Mouse (Mus musculus) liver, embryonic 15.5 days (tissue): ENCODE data around the gene Pum3. TPM values are rescaled to one million over a fixed set of nuclear protein-coding genes. Genes with fewer than 3 reads are reported as not detected.

Experiments used
- ATAC-seq: fragments of 200-750 bp; cut with Nextera tagmentation; 2 replicates; pipeline ENCODE4 v1.8.0; 2017; ENCODE audit warnings: moderate number of reproducible peaks, mild to moderate bottlenecking, moderate library complexity; ENCODE audit not compliant: insufficient read depth
- H3K27ac ChIP-seq: fragments of 300-500 bp; sonication (generic); replicated peaks from 2 replicates; pipeline ENCODE4 v1.5.1; 2015; ENCODE audit warnings: mild to moderate bottlenecking, inconsistent platforms
- H3K27me3 ChIP-seq: fragments of 300-500 bp; sonication (generic); 2 replicates; pipeline ENCODE4 v1.6.1; 2015; ENCODE audit warnings: mild to moderate bottlenecking, inconsistent platforms
- H3K36me3 ChIP-seq: fragments of 300-500 bp; sonication (generic); replicated peaks from 2 replicates; pipeline ENCODE4 v1.6.1; 2015; ENCODE audit warnings: moderate library complexity, mild to moderate bottlenecking, inconsistent platforms
- H3K4me1 ChIP-seq: fragments of 300-500 bp; sonication (generic); replicated peaks from 2 replicates; pipeline ENCODE4 v1.6.1; 2015; ENCODE audit warnings: inconsistent platforms
- H3K4me2 ChIP-seq: fragments of 300-500 bp; sonication (generic); 2 replicates; pipeline ENCODE4 v1.6.1; 2015; ENCODE audit warnings: moderate library complexity, mild to moderate bottlenecking, inconsistent platforms
- H3K4me3 ChIP-seq: fragments of 300-500 bp; sonication (generic); replicated peaks from 2 replicates; pipeline ENCODE4 v1.5.1; 2015; ENCODE audit warnings: mild to moderate bottlenecking, inconsistent platforms
- H3K9ac ChIP-seq: fragments of 300-500 bp; sonication (generic); 2 replicates; pipeline ENCODE4 v1.6.1; 2015; ENCODE audit warnings: moderate library complexity, mild to moderate bottlenecking, inconsistent platforms
- H3K9me3 ChIP-seq: fragments of 300-500 bp; sonication (generic); replicated peaks from 2 replicates; pipeline ENCODE4 v1.6.1; 2016; ENCODE audit warnings: inconsistent platforms
- WGBS: fragments of 180-500 bp; shearing (Covaris S2); methylation state at CpG from one replicate; pipeline ENCODE4 v1.1.7; 2015; ENCODE audit warnings: mixed read lengths; ENCODE audit not compliant: insufficient replicate concordance; 5-methylcytosine and 5-hydroxymethylcytosine counted together
- polyA plus RNA-seq: library from polyadenylated mRNA; unstranded; fragments of >200 nt; fragmentation: Nextera tagmentation; extraction: Ambion mirVana; gene quantifications from 2 replicates; pipeline ENCODE4 v1.2.1, GENCODE M21; 2015

The Pum3 gene
- polyA plus RNA-seq, 1 experiment from 2014 or later: 32.2 TPM

DNA sequence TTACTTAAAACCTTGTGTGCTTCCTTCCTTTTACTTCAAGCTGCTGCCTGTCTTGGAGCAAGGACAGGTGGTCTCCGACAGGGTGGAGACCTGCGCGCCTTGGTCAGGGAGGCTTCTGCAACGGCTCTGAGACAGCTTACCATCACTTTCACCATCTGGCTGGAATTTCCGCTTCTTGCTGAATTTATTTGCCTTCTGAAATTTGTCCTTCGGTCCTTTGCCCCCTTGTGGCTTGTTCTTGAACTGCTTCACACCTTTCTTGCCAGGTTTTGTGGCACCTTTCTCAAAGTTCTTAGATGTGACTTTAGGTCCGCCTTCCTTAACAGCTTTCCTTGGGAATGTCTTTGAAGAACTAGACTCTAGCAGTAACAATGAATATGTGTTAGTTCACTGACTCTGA lies 4.0 kb downstream of the Pum3 start:
- no peak overlapping the region for H3K4me3 ChIP-seq
- H3K36me3 ChIP-seq: peaks cover 51% of the 10 kb centered on the region
- no peak overlapping the region for H3K4me2 ChIP-seq
- no peak overlapping the region for H3K9ac ChIP-seq
- H3K27ac ChIP-seq: no peak overlapping the region
- WGBS: 76% methylated on average over 7 of the region's 7 CpGs
- no peak for ATAC-seq
- peaks cover 23% of the 10 kb centered on the region for H3K4me1 ChIP-seq
- H3K9me3 ChIP-seq: no peaks in the 10 kb centered on the region
- no peaks in the 10 kb centered on the region for H3K27me3 ChIP-seq

DNA sequence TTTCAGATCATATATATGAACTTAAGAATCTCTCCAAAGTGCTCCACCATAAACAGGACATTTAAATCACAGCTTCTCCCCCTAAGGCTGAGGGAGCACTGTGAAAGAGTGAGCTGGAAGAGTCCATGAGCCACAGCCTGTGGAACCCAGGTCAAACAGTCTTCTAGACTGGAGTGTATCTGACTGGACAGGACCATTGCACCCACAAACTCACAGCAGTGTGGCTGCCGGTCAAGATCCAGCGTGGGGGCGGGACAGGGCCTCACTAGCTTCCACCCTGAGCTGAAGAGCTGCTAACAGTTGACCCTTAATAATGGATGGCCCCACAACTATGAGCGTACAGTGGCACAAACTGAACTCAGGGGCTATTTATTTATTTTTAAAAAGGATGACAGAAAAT lies 12.2 kb downstream of the Pum3 start:
- Histone ChIP-seq H3K4me1 (no peaks in the 10 kb centered on the region), H3K9me3 (no peaks in the 10 kb centered on the region), H3K9ac (no peak overlapping the region), H3K36me3 (peaks cover 80% of the 10 kb centered on the region), H3K27ac (no peak overlapping the region), H3K4me2 (no peak overlapping the region), H3K4me3 (no peak overlapping the region), H3K27me3 (no peaks in the 10 kb centered on the region)
- WGBS: 81% methylated on average over 4 of the region's 4 CpGs
- no peak for ATAC-seq

DNA sequence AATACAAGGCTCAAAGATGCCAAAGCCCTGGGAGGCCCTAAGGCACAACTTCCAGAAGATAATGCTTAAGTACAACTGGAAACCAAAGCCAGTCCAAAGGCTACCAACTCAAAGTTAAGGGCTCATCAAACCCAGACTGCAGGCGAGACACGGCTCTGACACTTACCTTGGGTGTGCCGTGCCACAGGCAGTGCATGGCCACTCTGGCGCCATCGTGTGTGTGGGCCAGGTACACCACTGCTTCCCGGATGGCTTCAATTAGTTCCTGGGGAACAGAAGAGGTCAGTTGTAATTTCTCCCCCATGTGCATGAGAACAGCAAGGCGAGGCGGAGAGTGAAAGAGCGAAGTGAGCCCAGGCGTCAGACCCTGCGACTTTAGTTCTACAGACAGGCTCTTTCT lies 13.1 kb downstream of the Pum3 start:
- Histone ChIP-seq H3K9me3 (no peaks in the 10 kb centered on the region), H3K27ac (no peak overlapping the region), H3K4me1 (no peaks in the 10 kb centered on the region), H3K27me3 (no peaks in the 10 kb centered on the region), H3K4me2 (no peak overlapping the region), H3K4me3 (no peak overlapping the region), H3K9ac (no peak overlapping the region), H3K36me3 (peaks cover 80% of the 10 kb centered on the region)
- 69% methylated on average over 11 of the region's 11 CpGs for WGBS
- ATAC-seq: no peak

DNA sequence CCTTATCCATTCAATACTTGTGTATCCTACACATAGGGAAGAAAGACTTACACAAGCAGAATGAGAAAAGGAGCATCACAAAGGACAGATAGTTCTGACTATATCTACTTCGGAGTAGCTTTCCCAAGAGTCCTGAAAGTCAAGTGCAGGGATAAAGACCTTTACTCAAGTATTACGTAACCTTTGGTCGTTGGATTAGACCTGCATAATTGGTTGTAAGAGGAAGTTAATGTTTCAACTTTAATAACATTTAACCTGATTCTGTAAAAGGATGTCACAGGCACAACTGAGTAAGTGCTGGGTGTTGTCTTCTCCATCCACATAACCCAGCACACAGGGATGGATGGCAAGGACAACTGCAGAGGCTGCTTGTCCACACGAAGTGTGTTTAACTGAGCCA lies 18.3 kb downstream of the Pum3 start:
- Histone ChIP-seq H3K27me3 (no peaks in the 10 kb centered on the region), H3K9me3 (no peaks in the 10 kb centered on the region), H3K4me2 (no peak overlapping the region), H3K4me1 (no peaks in the 10 kb centered on the region), H3K36me3 (peaks cover 63% of the 10 kb centered on the region), H3K9ac (no peak overlapping the region), H3K4me3 (no peak overlapping the region), H3K27ac (no peak overlapping the region)
- 63% methylated on average over 4 of the region's 4 CpGs for WGBS
- ATAC-seq: no peak

DNA sequence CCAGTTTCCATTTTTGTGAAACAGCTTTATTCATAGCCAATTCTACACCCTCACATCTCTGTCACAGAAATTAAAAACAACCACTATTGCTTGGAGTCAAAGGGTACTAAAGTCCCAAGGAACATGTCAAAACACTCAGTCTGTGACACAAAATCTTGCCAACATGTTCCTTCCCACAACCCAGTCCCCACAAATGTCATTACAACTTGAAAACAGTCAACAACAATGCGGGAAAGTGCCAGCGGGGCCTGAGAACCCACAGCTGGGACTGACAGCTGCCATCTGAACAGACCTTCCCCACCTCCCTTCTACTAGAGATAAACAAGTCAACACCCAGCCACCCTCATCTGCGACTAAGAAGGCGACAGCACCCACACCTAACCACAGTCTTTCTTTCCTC lies 18.9 kb downstream of the Pum3 start:
- no peak for ATAC-seq
- Histone ChIP-seq H3K36me3 (peaks cover 57% of the 10 kb centered on the region), H3K27ac (no peak overlapping the region), H3K4me3 (no peak overlapping the region), H3K9ac (no peak overlapping the region), H3K27me3 (no peaks in the 10 kb centered on the region), H3K4me1 (no peaks in the 10 kb centered on the region), H3K4me2 (no peak overlapping the region), H3K9me3 (no peaks in the 10 kb centered on the region)
- 59% methylated on average over 4 of the region's 4 CpGs for WGBS

DNA sequence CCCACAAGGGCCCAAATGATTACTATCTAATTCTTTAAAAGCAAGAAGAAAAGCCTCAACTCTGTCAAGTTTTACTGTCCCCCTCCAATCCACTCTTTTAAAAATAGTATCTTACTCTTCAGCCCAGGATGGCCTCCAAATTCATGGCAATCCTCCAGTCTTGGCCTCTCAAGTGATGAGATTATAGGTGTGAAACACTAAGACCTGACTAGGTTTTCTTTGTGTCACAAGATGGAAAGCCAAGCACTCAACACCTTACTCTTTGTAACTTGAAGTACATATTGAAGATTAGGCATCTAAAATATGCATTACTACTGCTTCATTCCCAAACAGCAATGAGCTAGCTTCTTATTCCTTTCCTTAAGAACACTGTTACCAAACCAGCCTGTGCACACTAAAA lies 19.8 kb downstream of the Pum3 start:
- no peak overlapping the region for H3K4me3 ChIP-seq
- H3K36me3 ChIP-seq: peaks cover 49% of the 10 kb centered on the region
- no peaks in the 10 kb centered on the region for H3K4me1 ChIP-seq
- H3K9ac ChIP-seq: no peak overlapping the region
- H3K9me3 ChIP-seq: no peaks in the 10 kb centered on the region
- ATAC-seq: no peak
- H3K4me2 ChIP-seq: no peak overlapping the region
- H3K27me3 ChIP-seq: no peaks in the 10 kb centered on the region
- H3K27ac ChIP-seq: no peak overlapping the region

DNA sequence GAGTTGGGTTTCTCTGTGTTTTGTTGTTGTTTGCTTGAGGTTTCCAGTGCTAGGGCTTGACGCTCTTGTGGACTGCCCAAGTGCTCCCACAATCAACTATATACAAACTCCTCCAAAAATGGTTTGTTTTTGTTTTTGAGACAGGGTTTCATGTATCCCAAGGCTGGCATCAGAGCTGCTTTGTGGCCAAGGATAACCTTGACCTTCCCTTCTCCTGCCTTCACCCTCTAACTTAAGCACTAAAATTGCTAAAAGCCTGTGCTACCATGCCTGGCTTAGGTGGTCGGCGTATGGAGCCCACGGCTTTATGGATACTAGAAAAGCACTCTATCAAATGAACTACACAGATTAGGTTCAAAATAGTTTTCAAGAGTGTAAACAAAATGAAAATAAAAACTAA lies 20.4 kb downstream of the Pum3 start:
- H3K9me3 ChIP-seq: no peaks in the 10 kb centered on the region
- no peak overlapping the region for H3K4me2 ChIP-seq
- ATAC-seq: no peak
- no peaks in the 10 kb centered on the region for H3K27me3 ChIP-seq
- no peak overlapping the region for H3K4me3 ChIP-seq
- H3K27ac ChIP-seq: no peak overlapping the region
- peaks cover 47% of the 10 kb centered on the region for H3K36me3 ChIP-seq
- no peak overlapping the region for H3K9ac ChIP-seq
- H3K4me1 ChIP-seq: no peaks in the 10 kb centered on the region
- 82% methylated on average over 4 of the region's 4 CpGs for WGBS

DNA sequence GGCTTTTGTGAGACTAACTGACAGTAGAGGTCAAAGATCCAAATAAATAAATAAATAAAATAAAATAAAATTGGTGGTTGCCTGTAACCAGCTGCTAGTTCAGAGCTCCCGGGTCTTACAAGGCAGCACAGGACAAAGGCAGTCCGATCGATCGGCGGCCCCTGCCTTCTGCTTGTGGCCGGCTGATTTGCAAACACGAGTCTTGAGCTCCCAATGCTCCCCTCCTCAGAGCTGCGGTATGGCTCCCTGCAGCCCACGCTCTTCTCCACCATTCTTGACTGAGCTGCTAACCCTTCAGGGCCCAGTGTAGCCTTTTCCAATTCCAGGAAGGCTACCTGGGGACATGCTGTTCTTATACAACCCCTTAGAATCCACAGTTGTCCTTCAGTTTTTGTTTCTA lies 31.8 kb downstream of the Pum3 start:
- Histone ChIP-seq H3K9me3 (no peaks in the 10 kb centered on the region), H3K4me2 (no peak overlapping the region), H3K27me3 (no peaks in the 10 kb centered on the region), H3K9ac (no peak overlapping the region), H3K4me3 (no peak overlapping the region), H3K4me1 (0 out of 2 replicates have a peak, but pooled peaks cover 3% of the 10 kb centered on the region), H3K36me3 (peaks cover 62% of the 10 kb centered on the region), H3K27ac (no peak overlapping the region)
- no peak for ATAC-seq
- WGBS: 84% methylated on average over 9 of the region's 9 CpGs

DNA sequence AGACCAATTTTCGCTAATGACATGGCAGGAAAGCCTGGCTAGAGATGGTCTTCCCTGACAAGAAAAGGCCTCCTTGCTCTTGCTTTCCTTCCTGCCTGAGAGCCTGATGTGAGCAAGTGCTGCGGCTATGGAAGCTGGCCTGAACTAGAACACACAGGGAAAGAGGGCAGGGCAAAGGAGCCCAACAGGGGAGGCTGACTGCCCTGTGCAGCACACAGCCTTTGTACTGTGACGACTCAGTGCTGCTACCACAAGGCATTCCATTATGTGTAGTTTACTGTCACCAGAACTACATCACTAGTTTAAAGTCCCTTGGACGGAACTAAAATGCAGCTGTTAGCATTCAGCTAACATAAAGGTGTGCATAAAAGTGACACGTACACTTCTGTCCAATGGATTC lies 32.4 kb downstream of the Pum3 start:
- H3K4me1 ChIP-seq: 0 out of 2 replicates have a peak, but pooled peaks cover 3% of the 10 kb centered on the region
- H3K27ac ChIP-seq: no peak overlapping the region
- H3K9me3 ChIP-seq: no peaks in the 10 kb centered on the region
- no peak overlapping the region for H3K9ac ChIP-seq
- ATAC-seq: no peak
- H3K36me3 ChIP-seq: peaks cover 66% of the 10 kb centered on the region
- WGBS: 77% methylated on average over 5 of the region's 5 CpGs
- no peaks in the 10 kb centered on the region for H3K27me3 ChIP-seq
- H3K4me2 ChIP-seq: no peak overlapping the region
- no peak overlapping the region for H3K4me3 ChIP-seq

DNA sequence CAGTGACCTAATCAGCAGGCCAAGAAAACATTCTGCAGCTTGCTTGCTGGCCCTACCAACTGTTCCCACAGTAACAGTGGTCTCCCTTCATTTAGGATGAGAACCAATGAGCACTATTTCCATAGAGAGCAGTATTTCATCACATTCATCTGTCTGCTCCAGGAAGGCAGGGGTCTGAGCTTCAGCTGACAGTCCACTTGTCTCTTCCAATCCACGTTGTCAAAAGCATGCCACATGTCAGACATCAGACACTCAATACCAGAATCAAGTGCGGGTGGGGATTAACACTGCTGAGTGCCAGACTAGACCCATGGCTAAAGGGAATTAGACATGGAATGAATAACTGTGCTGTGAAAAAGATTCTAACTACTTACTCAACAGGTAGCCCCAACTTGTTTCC lies 32.9 kb downstream of the Pum3 start:
- WGBS: 70% methylated on average over 2 of the region's 2 CpGs
- H3K9ac ChIP-seq: no peak overlapping the region
- no peak overlapping the region for H3K27ac ChIP-seq
- no peaks in the 10 kb centered on the region for H3K9me3 ChIP-seq
- ATAC-seq: no peak
- H3K36me3 ChIP-seq: peaks cover 68% of the 10 kb centered on the region
- H3K4me3 ChIP-seq: no peak overlapping the region
- H3K27me3 ChIP-seq: no peaks in the 10 kb centered on the region
- 0 out of 2 replicates have a peak, but pooled peaks cover 3% of the 10 kb centered on the region for H3K4me1 ChIP-seq
- no peak overlapping the region for H3K4me2 ChIP-seq

DNA sequence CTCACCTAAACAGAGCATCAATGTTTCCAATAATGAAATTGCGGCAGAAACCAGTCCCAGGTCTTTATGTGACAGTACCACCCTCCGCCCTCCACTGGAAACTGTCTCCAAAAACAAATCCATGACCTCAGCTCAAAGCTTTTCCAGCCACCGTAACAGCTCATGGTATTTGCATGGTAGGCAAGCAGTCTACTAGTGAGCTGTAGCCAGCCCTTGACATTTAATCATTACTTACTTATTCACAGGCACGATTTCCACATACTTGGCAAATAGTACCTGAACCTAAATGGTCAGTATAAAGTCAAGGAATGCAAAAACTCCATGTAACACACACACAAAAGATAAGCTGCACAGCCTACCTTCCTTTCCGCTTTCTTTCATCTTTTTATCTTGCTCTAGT lies 33.7 kb downstream of the Pum3 start:
- 69% methylated on average over 5 of the region's 5 CpGs for WGBS
- ATAC-seq: peak; percentile 57; the same call in 1 of the 2 replicates

DNA sequence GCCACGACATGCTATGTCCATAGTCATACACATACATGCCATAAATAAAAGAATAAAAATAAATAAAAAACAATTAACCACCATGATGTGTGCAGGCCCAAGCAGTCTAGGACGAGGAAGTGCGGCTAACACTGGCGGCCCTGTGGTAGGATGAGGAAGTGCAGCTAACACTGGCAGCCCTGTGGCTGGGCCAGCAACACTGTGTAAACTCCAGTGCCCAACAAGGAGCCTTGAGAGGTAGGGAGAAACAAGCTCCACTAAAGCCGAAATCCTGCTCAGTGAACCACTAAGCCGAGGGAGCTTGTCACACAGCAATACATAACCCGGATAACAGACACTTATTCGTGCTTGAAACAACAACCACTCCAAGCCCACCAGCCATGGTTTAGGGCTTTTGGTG lies 34.1 kb downstream of the Pum3 start:
- WGBS: 71% methylated on average over 8 of the region's 8 CpGs

More for the DNA sequence above, 33.7 kb downstream of the Pum3 start:
- no peak overlapping the region for H3K4me2 ChIP-seq
- H3K9me3 ChIP-seq: no peaks in the 10 kb centered on the region
- no peaks in the 10 kb centered on the region for H3K27me3 ChIP-seq
- 0 out of 2 replicates have a peak, but pooled peaks cover 3% of the 10 kb centered on the region for H3K4me1 ChIP-seq
- no peak overlapping the region for H3K27ac ChIP-seq
- no peak overlapping the region for H3K4me3 ChIP-seq
- no peak overlapping the region for H3K9ac ChIP-seq
- H3K36me3 ChIP-seq: peaks cover 74% of the 10 kb centered on the region

More for the DNA sequence above, 34.1 kb downstream of the Pum3 start:
- H3K36me3 ChIP-seq: peaks cover 78% of the 10 kb centered on the region
- no peak for ATAC-seq
- H3K4me1 ChIP-seq: 0 out of 2 replicates have a peak, but pooled peaks cover 3% of the 10 kb centered on the region
- H3K9ac ChIP-seq: no peak overlapping the region
- H3K27ac ChIP-seq: no peak overlapping the region
- H3K4me2 ChIP-seq: no peak overlapping the region
- no peaks in the 10 kb centered on the region for H3K27me3 ChIP-seq
- no peaks in the 10 kb centered on the region for H3K9me3 ChIP-seq
- no peak overlapping the region for H3K4me3 ChIP-seq
